Mouse (Mus musculus) forebrain, embryonic 10.5 days (tissue): Measurements from ENCODE around the gene Kcnj13. TPM values are rescaled to one million over a fixed set of nuclear protein-coding genes. Genes with fewer than 3 reads are reported as not detected.

Experiments used
- DNase-seq: peaks from one replicate; pipeline ENCODE4 v3.0.0-alpha.2; 2017; ENCODE audit warnings: low spot score; ENCODE audit errors: extremely low spot score
- H3K27ac ChIP-seq: fragments of 300-500 bp; sonication (generic); 2 replicates; pipeline ENCODE4 v1.5.1; 2016; ENCODE audit warnings: mild to moderate bottlenecking
- H3K27me3 ChIP-seq: fragments of 300-500 bp; sonication (generic); 2 replicates; pipeline ENCODE4 v1.6.1; 2016; ENCODE audit warnings: mild to moderate bottlenecking; ENCODE audit not compliant: poor library complexity, severe bottlenecking
- H3K36me3 ChIP-seq: fragments of 300-500 bp; sonication (generic); replicated peaks from 2 replicates; pipeline ENCODE4 v1.6.1; 2016; ENCODE audit warnings: mild to moderate bottlenecking, moderate library complexity
- H3K4me1 ChIP-seq: fragments of 300-500 bp; sonication (generic); 2 replicates; pipeline ENCODE4 v1.6.1; 2016
- H3K4me3 ChIP-seq: fragments of 300-500 bp; sonication (generic); 2 replicates; pipeline ENCODE4 v1.5.1; 2016; ENCODE audit warnings: mild to moderate bottlenecking, moderate library complexity
- H3K9me3 ChIP-seq: fragments of 300-500 bp; sonication (generic); 2 replicates; pipeline ENCODE4 v1.6.1; 2016; ENCODE audit warnings: mild to moderate bottlenecking, moderate library complexity
- WGBS: fragments of 180-500 bp; shearing (Covaris S2); methylation state at CpG from one replicate; pipeline ENCODE4 v1.1.7; 2016; 5-methylcytosine and 5-hydroxymethylcytosine counted together
- polyA plus RNA-seq: library from polyadenylated mRNA; unstranded; fragments of >200 nt; fragmentation: Nextera tagmentation; extraction: Ambion mirVana; gene quantifications from 2 replicates; pipeline ENCODE4 v1.2.1, GENCODE M21; 2016

Gene Kcnj13
- 0.55 and 0.58 TPM in 2 replicates for polyA plus RNA-seq

DNA sequence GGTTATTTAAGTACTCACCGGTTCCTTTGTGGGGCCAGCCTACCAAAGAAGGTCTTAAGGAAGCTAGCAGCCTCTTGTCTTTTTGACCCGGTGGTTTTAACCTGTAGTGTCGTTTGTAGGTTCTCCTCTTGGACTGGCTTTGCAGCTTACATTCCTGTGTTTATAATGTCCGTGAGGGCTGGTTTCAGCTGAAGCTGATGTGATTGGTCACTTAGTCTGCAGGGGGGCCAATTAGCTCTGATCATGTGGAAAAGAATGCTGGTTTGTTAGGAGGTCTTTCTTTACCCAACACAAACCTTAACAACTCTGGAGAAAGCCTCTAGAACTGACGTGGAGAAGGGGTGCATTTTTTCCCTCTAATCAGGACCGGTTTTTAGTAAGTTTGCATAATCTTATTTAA, at the start of gene Kcnj13:
Gene Kcnj13 (minus strand): TSS at position 136 of the 400 bp plus-strand sequence.
- Histone ChIP-seq H3K4me1 (peaks cover 17% of the 10 kb centered on the region), H3K27me3 (no peaks in the 10 kb centered on the region), H3K9me3 (no peaks in the 10 kb centered on the region), H3K4me3 (no peak within 1 kb of the TSS), H3K36me3 (peaks cover 30% of the 10 kb centered on the region), H3K27ac (no peak within 1 kb of the TSS)
- DNase-seq = peak; percentile 17
- whole genome bisulfite sequencing = 18% methylated on average over 6 of the region's 6 CpGs

DNA sequence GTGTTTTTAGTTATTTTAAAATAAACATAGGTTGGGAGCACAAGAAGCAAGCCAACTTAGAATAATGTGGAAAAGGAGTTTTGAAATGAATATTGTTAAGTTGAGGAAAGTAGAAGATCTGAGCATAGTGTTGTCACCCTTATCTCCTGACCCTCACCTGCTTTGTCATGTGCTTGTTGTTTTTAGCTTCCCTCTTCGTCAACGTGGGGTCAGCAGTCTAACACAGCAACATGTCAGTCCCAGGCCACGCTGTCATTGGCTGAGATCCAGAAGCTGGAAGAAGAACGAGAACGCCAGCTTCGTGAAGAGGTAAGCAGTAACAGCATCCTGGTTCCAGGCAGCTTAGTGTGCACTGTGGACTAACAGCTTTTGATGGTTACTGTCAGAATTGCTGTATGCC, 42.1 kb upstream of the Kcnj13 start:
- Histone ChIP-seq H3K4me3 (no peak overlapping the region), H3K4me1 (no peaks in the 10 kb centered on the region), H3K9me3 (no peaks in the 10 kb centered on the region), H3K27ac (no peak overlapping the region), H3K36me3 (peaks cover 91% of the 10 kb centered on the region), H3K27me3 (no peaks in the 10 kb centered on the region)
- 93% methylated on average over 6 of the region's 6 CpGs for WGBS
- DNase-seq = no peak

DNA sequence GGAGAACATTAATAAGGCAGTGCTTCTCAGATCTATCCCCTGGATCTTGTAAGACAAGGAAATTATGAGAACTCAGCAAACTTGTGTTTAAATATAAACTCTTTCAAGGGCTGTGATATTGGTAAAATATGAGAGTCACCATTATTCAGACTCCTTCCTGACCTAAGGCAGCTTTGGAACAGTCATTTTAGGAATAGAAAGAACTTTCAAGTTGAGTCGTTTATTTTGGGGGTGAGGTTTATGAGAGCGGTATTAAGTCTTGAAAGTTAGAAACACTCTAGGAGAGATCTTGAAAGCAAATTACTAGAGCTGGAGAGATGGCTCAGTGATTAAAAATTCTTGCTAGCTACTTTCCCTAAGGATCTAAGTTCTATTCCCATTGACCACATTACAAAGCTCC, 40.6 kb upstream of the Kcnj13 start:
- no peak overlapping the region for H3K4me3 ChIP-seq
- H3K36me3 ChIP-seq = peaks cover 91% of the 10 kb centered on the region
- H3K4me1 ChIP-seq = no peaks in the 10 kb centered on the region
- no peak overlapping the region for H3K27ac ChIP-seq
- H3K27me3 ChIP-seq = no peaks in the 10 kb centered on the region
- no peak for DNase-seq
- WGBS = 94% methylated on average over 2 of the region's 2 CpGs
- no peaks in the 10 kb centered on the region for H3K9me3 ChIP-seq

DNA sequence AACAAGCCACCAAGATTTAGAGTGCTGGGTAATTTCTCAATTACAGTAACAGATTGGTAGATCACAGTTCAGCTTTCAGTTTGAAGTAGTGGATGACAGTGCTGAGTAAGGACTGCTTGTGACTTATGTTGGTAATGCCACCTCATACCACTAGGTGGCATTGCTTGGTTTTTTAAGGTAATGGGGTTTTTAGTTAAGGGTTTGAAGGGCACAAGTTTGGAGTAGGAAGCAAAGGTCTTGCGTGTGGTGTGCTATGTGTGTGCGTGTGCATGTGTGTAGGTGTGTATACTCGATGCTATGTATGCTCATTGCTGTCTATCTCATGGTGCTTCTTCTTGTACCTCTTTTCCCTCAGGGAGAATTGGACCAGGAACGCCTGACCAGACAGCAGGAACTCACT, 24.2 kb upstream of the Kcnj13 start:
- no peak for DNase-seq
- Histone ChIP-seq H3K9me3 (no peaks in the 10 kb centered on the region), H3K4me3 (no peak overlapping the region), H3K36me3 (peaks cover 72% of the 10 kb centered on the region), H3K4me1 (no peaks in the 10 kb centered on the region), H3K27me3 (no peaks in the 10 kb centered on the region), H3K27ac (no peak overlapping the region)
- 85% methylated on average over 4 of the region's 4 CpGs for WGBS

DNA sequence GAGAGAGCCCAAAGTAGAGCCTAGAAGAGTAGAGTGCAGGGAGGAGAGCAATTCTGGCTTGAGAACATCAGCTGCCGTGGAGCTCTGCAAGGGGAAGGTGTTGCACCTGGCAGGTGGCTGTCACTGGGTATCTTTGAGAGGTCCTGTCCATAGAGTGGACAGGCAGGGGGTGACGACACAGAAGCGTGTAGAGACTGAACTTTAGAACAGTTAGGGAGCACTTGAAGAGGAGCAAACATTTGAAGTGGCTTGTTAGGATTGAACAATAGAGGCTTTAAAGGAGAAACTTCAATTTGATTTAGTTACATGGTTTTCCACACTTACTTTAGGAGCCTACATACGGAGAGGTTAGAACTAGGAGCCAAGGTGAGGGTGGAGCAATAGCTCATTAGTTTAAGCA, 14.9 kb upstream of the Kcnj13 start:
- H3K9me3 ChIP-seq = no peaks in the 10 kb centered on the region
- peaks cover 91% of the 10 kb centered on the region for H3K36me3 ChIP-seq
- no peak overlapping the region for H3K4me3 ChIP-seq
- no peak for DNase-seq
- WGBS = 92% methylated on average over 4 of the region's 4 CpGs
- no peaks in the 10 kb centered on the region for H3K27me3 ChIP-seq
- no peak overlapping the region for H3K27ac ChIP-seq
- no peaks in the 10 kb centered on the region for H3K4me1 ChIP-seq

DNA sequence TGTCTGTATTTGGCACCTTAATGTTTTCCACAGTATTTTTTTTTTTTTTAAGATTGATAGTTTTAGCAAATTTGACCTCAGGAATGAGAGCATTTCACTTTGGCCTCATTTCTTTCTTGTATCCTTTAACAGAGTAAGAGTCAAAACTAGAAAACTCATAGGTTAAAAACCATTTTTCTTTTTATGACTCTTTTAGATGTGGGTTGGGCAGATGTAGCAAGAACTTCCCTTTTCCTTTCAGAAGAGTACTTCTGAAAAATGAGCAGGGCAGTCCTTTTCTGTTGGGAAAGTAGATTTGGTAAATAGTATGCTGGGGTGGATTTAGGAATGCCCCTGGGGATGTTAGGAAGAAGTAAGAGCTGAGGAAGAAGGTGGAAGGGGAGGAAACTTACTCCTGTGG, 11.5 kb upstream of the Kcnj13 start:
- Histone ChIP-seq H3K36me3 (peaks cover 70% of the 10 kb centered on the region), H3K4me1 (no peaks in the 10 kb centered on the region)
- DNase-seq = no peak

DNA sequence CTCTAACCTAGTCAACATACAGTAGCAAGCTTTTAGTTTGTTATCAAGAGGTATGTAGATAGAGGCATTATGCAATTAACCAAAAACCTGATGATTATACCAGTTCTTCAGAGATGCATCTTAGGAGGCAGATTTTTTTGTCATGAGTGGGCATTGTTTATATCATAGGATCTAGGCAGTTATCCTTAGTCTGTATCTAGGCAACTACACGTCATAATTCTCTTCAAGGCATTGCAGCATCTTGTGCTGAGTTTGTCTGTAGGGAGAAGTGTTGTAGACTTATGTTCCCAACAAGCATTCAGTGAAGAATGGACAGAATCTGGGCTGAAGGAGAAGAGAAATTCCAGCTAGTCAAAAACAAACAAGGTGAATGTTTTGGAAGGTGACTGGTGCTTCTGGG, 10.2 kb upstream of the Kcnj13 start:
- H3K4me1 ChIP-seq = no peaks in the 10 kb centered on the region
- no peak overlapping the region for H3K27ac ChIP-seq
- no peaks in the 10 kb centered on the region for H3K27me3 ChIP-seq
- H3K4me3 ChIP-seq = no peak overlapping the region
- H3K36me3 ChIP-seq = peaks cover 58% of the 10 kb centered on the region
- WGBS = 92% methylated on average over 1 of the region's 1 CpGs
- no peak for DNase-seq
- H3K9me3 ChIP-seq = no peaks in the 10 kb centered on the region

More for the DNA sequence above, 11.5 kb upstream of the Kcnj13 start:
- no peak overlapping the region for H3K4me3 ChIP-seq
- H3K27ac ChIP-seq = no peak overlapping the region
- H3K27me3 ChIP-seq = no peaks in the 10 kb centered on the region
- H3K9me3 ChIP-seq = no peaks in the 10 kb centered on the region

DNA sequence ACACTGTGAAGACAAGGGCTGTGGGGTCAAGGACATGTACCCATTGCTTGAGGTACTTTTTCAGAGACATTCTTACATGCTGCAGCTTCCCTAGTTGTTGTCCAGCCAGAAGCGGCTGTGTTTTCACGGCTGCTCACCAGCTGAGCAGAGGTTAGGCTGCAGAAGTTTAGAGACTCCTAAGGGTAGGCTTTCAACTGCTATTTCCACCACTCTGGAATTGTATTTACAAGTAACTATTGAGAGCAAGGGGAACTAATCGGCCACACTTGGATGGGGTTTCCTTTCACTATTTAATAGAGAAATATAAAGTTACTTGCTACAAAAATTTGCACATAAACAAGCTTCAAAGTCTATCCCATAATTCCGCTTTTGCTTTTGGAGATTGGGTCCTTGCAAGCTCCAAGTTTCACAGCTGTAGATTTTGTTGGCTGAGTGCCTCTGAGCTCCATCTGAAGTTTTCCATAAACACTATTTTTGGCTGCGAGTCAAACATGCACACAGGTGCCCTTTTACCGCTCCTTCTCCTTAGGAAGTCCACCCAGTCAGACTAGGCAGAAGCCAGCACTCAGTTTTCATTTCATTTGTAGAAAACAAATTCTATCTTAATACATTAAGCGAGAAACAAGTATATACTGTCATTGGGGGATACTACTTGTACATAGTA, 2.5 kb upstream of the Kcnj13 start:
- peaks cover 17% of the 10 kb centered on the region for H3K4me1 ChIP-seq
- H3K36me3 ChIP-seq = peaks cover 6% of the 10 kb centered on the region
- DNase-seq = no peak
- H3K27me3 ChIP-seq = no peaks in the 10 kb centered on the region
- WGBS = 94% methylated on average over 7 of the region's 7 CpGs
- H3K27ac ChIP-seq = no peak overlapping the region
- H3K4me3 ChIP-seq = no peak overlapping the region
- no peaks in the 10 kb centered on the region for H3K9me3 ChIP-seq

DNA sequence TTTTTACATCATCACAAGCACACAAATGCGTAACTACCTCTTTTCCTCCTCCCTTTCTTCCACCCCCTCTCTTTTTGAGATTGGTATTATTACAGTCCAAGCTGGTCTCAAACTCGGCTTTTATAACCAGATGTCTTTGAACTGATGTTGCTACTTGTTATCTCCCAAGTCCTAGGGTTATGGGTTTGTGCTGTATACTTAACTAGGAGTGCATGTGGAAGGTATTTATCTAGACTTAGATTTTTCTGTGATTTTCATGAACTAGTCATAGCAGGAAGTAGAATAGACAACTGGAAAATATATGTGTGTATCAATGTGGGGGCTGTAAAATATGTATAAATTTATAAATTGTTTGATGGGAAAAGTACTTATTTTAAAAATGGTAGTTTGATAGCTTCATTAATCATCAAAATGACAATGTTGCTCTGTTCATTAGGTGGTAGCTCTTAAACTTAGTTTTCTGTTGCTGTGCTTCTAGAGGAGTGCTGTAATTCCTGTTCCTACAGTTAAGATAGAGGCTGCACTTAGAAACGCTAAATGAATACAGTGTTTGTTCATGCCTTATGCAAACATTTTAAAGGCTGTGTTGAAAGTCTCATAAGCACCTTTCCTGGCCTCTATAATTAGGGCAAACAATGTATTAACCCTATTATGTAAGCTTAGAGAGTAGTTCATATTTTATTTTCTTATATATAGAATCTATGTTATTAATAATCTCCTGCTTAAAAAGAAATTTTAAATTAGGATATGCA, 909 bp downstream of the Kcnj13 start:
- Histone ChIP-seq H3K27me3 (no peaks in the 10 kb centered on the region), H3K36me3 (peaks cover 36% of the 10 kb centered on the region), H3K4me1 (peaks cover 17% of the 10 kb centered on the region), H3K27ac (no peak overlapping the region), H3K4me3 (no peak overlapping the region), H3K9me3 (no peaks in the 10 kb centered on the region)
- no peak for DNase-seq
- WGBS = 86% methylated on average over 3 of the region's 3 CpGs

DNA sequence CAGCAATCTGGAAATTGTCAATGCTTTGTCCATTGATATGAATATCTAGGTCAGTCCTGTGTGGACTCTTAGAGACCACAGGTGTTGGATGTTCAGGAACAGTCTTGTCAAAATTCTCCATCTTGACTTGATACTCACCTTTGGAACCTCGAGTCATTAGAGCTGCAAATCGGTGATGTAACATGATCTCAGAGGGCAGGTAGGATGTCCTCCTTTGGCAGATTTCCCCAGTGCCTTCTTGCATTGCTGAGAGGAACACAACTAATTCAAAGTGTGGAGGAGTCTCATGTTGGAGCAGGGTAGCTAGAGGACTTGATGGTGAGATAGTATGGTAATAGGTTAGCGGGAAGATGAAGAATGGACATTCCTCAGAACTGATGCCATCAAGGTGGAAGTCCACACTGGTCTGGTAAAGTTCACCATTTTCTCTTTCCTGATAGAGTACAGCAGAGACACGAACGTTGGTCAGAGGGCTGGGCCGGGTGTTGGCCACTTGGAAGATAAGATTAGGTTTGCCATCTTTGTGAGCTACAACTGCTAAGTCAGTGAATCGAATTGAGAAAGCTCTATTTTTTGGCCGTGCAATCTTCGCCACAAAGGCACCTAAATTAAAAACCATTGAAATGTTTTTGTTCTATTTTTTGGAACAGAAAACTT, 8.0 kb downstream of the Kcnj13 start:
- H3K36me3 ChIP-seq = peaks cover 47% of the 10 kb centered on the region

DNA sequence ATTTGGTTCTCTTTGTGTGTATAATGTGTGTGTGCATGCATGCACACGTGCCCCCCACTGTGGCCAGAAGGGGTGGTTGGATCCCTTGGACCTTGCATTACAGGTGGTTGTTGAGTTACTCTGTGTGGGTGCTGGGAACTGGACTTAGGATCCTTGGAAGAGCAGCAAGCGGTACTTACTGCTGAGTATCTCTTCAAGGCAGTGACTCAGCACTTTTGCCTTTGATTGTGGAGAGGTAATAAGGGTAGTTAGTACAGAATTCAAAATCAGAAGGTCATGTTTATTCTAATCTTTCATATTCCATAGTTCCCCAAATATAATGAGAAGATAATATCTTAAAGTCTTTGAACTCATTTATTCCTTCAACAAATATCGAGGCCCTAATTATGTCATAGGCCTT, 13.4 kb downstream of the Kcnj13 start:
- Histone ChIP-seq H3K27ac (no peak overlapping the region), H3K4me1 (no peaks in the 10 kb centered on the region), H3K9me3 (no peaks in the 10 kb centered on the region), H3K36me3 (peaks cover 44% of the 10 kb centered on the region), H3K4me3 (no peak overlapping the region), H3K27me3 (no peaks in the 10 kb centered on the region)
- no peak for DNase-seq
- 93% methylated on average over 3 of the region's 3 CpGs for WGBS

More for the DNA sequence above, 8.0 kb downstream of the Kcnj13 start:
- Histone ChIP-seq H3K4me3 (no peak overlapping the region), H3K9me3 (no peaks in the 10 kb centered on the region), H3K27ac (no peak overlapping the region), H3K4me1 (no peaks in the 10 kb centered on the region), H3K27me3 (no peaks in the 10 kb centered on the region)
- DNase-seq = no peak
- WGBS = 93% methylated on average over 9 of the region's 9 CpGs

DNA sequence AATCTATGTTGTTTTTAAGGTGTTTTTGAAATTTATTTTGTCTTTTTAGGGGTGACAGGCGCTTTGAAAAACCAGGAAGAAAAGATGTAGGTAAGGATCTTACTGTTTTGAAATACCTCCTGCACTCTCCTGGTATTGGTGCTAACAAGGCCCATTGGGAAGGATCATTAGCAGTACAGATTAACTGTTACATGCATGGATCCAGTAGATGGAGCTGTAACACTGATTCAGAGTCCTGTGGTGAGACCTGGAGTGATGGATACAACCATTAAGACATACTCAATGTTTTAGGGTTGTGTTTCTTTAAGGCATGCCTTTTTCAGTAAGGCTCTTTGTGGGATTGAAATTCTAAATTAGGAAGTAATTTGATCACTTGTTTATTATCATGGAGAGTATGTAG, 14.6 kb downstream of the Kcnj13 start:
- no peaks in the 10 kb centered on the region for H3K9me3 ChIP-seq
- DNase-seq = no peak
- no peak overlapping the region for H3K4me3 ChIP-seq
- WGBS = 91% methylated on average over 1 of the region's 1 CpGs
- peaks cover 51% of the 10 kb centered on the region for H3K36me3 ChIP-seq
- H3K27ac ChIP-seq = no peak overlapping the region
- no peaks in the 10 kb centered on the region for H3K27me3 ChIP-seq
- H3K4me1 ChIP-seq = no peaks in the 10 kb centered on the region

DNA sequence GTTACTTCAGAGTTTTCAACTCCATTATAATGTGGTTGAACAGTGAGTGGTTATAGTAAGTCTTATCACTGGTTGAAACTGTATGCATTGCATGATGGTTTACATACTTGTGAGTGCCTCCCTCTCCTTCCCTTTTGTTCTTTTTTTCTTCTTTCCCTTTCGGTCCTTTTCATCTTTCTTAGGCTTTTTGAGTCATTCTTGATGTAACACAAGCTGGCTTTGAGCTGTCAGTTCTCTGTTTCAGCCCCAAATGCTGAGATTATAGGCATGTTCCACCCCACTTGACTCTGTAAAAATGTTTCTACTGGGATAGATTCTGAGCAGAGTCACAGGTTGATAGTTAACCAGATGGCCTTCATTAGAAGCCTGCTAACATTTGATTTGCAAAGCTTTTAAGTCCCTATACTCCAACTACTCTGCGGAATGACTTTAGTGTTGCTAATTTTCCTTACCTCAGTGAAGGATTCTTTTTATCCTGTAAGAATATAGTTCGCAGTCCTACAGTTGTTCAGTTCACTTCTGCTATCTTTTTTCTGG, 16.4 kb downstream of the Kcnj13 start:
- DNase-seq = no peak
- H3K27me3 ChIP-seq = no peaks in the 10 kb centered on the region
- 91% methylated on average over 3 of the region's 3 CpGs for WGBS
- no peaks in the 10 kb centered on the region for H3K4me1 ChIP-seq
- peaks cover 65% of the 10 kb centered on the region for H3K36me3 ChIP-seq
- H3K9me3 ChIP-seq = no peaks in the 10 kb centered on the region
- H3K27ac ChIP-seq = no peak overlapping the region
- no peak overlapping the region for H3K4me3 ChIP-seq
